Mouse (Mus musculus): ENCODE results near the gene Ostf1.

Gene Ostf1

DNA sequence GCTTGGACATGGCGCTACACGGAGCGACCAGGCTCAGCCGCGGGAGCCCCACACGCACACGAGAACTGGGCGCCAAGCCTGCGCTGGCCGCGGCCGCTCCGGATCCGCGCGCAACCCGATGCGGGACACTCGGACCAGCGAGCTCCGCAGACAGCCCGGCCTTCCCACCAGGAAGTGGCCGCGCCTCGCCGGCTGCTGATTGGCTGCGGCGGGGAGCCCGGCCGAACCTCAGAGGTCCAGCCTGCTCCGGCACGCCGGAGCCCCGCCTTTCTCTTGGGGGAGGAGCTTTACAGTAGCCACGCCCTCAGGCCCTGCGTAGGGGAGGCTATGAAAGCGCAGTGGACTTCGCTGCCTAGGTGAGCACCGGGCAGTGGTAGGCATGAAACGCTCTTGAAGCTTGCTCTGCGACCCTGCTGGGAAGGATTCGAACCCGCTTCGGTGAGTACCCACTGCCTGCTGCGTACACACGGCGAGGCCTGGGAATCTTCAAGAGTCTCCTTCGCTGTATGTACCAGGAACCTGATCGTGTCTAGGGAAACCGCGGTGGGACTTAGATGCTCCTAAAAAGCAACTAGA lies at the start of gene Ostf1, which contains the start of gene Nmrk1:
TSS of gene Ostf1 (minus strand) at position 180 of the 576 bp plus-strand sequence.
TSS of gene Nmrk1 (plus strand) at position 307 of the 576 bp plus-strand sequence.
- DNase-seq (ENCODE audit: low spot score), result peak; percentile 86

DNA sequence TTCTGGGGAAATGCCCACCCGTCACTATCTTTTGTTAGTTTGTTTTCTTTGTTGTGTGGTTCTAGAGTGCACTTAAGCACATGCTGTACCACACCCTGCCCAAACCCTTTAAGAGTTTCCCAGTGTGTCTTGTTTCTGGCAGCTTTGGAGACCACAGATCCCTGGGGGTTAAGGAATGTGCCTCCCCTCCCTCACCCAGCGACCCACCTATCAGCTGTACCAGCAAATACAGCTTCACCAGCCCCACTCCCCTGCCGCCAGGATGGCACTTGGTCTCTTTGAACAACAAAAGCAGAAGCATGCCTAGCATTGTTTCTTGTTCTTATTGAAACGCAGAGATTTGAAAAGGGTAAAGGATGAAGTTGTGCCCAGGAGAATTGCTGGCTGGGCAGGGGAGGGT lies 41.5 kb upstream of the Ostf1 start:
- no peak for DNase-seq (ENCODE audit: low spot score)

DNA sequence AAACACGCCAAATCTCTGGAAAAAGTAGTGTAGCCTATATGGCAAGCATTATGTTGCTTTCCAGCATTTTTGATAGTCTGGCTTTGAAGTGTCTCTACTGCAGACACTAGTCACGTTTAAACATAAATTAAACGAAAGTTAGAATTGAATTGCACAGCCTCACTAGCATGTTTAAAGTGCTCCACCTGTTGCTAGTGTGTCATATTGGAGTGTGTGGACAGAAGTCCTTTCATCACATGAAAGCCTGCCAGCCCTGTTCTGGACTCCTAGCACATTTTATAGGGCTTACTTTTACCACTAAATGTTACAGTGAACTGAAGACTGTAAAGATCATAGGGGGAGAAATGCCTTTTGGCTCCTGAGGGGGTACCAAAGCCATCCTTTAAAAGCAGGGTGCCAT lies 40.9 kb upstream of the Ostf1 start:
- no peak for DNase-seq (ENCODE audit: low spot score)

DNA sequence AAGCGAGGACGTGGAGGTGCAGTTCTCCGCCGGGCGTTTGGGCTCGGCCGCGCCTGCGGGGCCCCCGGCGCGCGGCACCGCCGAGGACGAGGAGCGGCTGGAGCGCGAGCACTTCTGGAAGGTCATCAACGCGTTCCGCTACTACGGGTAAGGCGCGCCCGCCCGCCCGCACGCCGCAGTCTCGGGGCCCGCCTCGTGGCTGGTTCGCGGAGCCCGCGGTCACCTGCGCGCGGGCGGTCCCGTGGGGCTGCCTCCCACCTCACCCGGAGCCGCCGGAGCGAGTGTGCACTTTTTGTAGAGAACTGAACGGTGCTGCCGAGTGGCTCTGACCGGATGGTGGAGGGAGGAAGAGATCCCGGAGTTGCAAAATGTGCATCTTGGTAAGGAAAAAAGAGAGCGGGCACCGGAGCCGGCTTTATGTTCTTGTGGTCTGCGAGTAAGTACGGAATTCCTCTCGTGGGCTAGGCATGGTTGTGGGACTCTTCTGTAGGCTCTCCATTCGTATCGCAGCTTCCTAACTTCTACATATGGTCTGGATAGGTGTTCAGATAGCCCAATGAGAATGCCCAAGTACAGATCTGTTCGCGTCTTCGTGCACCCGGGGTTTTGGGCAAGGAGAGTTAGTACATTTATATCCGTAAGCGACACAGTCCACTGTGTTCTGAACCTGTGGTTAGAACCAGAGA lies 39.6 kb upstream of the Ostf1 start:
- DNase-seq (ENCODE audit: low spot score), result peak; percentile 40

DNA sequence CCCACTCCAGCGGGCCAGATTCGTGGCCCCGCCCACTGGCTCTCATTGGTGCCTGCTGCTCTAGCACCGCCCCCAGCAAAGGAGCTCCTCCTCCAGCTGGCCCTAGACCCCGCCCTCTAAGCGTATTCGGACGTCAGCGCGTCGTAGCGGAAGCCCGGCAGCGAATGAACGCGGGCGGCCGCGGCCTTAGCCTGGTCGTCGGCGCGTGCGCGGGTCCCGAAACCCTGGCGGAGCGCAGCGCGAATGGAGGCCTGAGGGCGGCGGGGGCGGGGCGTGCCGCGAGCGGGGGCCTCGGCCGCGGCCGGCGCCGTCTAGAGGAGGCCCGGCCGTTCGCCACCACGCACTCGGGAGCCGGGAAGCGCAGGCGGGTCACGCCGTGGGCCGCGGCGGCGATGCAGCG lies 39.0 kb upstream of the Ostf1 start, which contains the start of gene Carnmt1:
TSS of gene Carnmt1 (plus strand) at position 157 of the 400 bp plus-strand sequence.
- DNase-seq (ENCODE audit: low spot score), result peak; percentile 96

DNA sequence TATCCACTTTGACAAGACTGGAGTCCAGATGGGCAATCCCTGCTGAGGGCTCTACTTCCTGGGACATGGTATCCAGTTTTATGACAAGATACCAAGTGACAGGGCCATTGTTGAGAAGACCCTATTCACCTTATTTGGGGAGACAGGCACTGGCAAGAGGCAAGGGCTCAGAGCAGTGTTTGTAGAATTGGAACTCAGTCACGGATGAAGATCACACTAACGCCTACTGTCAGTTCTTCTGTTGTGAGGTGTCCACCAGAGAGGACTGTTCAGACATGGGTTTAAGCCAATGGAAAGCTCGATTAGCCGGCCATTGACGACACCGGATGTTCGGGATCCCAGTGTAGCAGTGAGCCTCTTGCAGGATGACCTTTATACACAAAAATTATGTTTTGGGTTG lies 37.9 kb upstream of the Ostf1 start:
- no peak for DNase-seq (ENCODE audit: low spot score)

DNA sequence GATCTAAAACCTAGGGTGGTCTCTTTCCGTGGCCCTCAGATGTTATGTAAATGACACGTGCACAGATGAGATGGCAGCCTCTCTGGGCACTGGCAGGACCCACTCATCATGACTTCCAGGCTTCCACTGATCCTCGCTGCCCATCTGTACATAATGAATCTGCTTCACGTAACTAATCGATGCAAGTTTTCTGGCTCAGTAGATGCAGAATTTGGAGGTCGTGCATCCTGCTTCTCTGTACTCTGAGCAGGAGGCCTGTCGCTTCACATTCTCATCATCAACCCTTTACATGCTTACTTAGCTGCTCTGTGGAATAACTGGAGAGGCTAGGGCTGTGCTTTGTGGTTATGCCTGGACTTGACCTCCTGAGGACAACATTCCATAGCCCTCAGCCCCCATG lies 35.3 kb upstream of the Ostf1 start:
- no peak for DNase-seq (ENCODE audit: low spot score)

DNA sequence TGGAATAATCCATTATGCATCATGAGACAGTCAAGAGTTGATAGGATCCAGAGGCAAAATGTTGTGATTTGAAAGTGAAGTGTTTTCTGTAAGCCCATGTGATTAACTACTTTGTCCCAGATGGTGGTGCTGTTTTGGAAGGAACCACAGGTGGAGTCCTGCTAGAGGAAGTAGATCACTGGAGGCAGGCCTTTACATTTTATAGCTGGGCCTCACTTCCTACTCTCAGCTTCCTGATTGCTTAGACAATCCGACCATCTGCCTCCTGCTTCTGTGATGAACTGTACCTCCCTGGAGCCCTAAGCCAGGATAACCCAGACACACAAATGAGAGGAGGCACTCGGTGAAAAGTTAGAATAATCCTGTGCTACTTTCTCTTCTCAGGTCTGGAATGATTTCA lies 32.3 kb upstream of the Ostf1 start:
- DNase-seq (ENCODE audit: low spot score), result no peak

DNA sequence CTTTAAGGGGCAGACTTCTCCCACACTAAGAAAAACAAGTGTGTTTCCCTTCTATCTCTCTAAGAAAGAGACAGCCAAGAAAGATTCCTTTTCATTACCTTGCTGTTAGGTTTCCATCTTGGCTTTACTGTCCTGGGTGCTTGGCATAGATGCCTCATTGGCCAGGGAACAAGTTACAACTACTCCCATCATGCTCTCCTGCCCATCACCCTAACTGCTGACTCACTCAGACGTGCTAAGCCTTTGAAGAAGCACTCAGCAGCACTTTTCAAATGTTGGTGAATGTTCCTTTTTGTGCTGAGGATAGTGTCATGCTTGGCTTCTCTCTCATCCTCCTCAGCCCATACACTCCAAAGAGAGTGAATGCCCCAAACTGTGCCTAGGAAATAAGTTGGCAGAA lies 30.1 kb upstream of the Ostf1 start:
- no peak for DNase-seq (ENCODE audit: low spot score)

DNA sequence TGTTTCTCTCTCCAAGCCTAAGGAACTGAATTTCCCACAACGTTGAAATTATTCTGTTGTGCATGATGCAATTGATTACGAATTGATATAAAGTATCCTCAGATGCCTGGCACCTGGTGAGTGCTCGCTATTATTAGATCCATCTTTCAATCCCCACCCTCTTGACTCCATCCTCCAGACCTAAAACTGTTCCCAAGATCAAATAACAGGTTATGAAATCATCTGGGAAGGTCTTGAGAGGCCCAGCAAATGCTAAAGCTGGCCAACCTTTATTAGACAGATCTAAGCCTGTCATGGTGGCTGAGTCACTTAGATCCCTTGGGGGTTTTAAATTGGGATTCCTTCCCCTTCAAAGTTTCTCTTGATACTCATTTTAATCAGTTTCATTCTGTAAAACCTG lies 28.8 kb upstream of the Ostf1 start:
- no peak for DNase-seq (ENCODE audit: low spot score)

DNA sequence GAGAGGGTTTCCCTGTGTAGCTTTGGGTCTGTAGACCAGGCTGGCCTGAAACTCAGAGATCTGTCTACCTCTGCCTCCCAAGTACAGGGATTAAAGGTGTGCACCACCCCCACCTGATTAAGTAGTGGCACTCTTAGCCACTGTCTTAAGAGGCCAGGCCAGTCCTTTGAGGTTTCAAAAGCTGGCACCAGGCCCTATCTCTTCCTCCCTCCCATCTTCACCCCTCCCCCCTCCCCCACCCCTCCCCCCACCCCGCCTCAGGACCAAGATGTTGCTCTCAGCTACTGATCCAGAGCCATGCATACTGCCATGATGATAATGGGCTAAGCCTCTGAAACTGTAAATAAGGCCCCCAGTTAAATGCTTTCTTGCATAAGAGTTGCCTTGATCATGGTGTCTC lies 27.7 kb upstream of the Ostf1 start:
- no peak for DNase-seq (ENCODE audit: low spot score)

DNA sequence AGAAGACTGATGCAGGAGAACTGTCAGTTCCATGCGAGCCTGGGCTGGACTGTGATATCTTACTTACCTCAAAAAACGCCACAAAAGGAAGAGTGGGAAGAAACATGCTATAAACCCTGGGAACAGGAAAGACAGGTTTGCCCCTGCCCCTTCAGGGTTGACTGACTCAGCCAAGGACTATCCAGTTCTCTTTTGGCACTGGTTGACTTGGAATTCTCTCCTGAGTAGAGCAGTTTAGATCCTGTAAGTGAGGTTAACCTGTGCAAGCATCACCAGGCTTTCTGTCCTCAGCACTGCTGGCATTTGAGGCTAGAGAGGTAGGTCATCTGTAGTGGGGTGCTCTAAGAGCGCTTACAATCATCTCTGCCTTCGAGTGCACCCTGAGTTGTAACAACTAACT lies 26.9 kb upstream of the Ostf1 start:
- DNase-seq (ENCODE audit: low spot score), result no peak

DNA sequence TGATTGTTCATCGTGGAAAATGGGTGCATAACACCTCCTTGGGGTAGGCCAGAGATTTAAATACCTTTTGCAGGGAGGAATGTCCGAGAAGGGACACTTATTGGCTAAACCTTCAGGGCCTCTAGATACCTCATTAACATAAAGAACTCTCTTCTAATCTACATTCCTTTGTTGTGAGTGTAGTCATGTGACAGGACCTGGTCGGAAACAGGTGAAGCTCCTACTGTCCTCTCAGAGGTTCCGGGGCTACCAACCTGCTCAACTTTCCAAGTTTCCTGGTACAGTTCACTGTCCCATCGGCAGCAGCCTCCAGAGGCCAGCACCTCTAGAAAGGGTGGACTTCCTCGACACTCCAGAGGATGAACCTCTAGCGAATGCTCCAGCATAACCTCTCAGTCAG lies 24.4 kb upstream of the Ostf1 start:
- DNase-seq (ENCODE audit: low spot score), result no peak

DNA sequence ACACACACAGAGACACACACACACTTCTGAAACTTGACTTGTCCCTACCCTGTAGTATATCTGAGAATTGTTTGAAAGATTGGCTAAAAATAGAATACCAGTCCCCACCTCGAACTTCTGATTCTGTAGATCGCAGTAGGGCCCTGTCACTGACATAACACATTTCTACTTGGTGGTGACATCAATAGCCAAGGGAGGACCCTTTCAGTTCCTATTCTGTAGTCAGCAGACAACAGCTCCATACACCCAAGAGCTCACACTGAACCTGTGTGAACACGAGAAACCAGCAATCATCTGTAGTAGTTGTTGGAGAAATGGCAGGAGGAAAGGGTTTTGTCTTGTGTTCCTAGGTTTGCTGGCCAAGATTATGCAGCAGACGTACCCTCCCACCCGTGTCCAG lies 23.4 kb upstream of the Ostf1 start:
- DNase-seq (ENCODE audit: low spot score), result no peak

DNA sequence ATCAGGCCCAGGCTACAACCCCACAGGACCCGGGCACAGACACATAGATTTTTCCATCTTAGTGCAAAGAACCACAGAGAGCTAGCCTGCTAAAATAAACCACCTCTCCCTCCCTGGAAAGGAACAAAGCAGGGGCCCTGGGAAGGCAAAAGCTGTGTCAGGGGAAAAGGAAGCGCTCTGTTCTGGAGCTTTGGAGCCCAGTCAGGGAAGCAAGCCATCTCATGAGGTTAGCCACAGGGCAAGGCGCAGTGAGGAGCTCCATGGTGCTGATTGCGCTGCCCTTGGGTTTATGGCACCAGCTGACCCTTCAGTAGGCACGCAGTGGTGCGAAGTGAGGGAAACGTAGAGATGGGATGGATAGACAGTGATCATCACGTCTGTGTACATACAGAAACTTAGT lies 22.7 kb upstream of the Ostf1 start:
- no peak for DNase-seq (ENCODE audit: low spot score)

DNA sequence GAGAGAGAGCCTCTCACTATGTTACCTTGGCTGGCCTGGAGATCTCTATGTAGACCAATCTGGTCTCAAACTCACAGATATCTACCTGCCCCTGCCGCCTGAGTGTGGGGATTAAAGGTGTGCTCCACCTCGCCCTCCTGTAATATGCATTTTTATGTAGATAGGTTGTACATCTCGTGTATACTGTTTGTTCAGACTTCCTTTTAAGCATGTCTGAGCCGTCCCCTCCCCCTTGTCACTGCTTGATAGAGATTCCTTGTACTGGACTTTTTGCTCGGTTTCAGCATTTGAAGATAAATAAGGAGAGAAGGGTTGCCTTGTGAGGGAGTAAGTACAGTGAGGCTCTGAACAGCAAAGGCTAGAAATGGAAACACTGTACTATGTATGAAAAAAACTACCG lies 21.4 kb upstream of the Ostf1 start:
- DNase-seq (ENCODE audit: low spot score), result no peak

DNA sequence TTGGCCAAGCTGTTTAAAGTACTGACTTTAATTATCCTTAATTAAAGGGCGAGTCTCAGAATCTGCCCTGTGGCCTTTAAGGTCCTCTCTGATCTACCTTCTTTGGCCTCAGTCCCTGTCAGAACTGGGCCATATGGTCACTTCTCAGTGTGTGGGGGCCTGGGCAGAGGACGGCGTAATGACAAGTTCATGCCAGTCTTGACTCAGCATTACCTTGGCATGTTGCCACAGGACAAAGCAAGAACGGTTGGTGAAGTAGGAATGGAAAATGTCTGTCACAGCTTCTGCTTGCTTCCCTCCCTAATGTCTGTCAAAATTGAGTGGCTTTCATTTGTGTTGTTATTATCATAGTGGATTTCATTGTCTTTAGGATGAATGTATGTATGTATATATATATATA lies 21.0 kb upstream of the Ostf1 start:
- DNase-seq (ENCODE audit: low spot score), result peak; percentile 45

DNA sequence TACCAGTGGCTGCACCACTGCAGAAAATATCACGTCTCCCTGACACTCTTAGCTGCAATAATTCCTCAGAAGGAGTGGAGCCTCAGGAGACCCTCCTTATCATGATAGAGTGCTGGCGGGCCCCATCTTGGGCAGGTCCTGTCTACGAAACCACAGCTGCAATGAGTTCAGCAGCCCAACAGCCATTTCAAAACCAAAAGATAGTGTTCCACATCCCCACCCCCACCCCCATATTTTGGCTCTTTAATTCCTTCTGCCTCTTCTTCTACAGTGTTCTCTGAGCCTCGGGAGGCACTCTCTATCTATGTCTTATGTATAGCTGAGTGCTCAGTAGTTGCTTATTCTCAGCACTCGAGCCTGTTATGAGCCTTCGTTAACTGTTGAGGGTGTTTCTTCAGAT lies 18.9 kb upstream of the Ostf1 start:
- DNase-seq (ENCODE audit: low spot score), result no peak

DNA sequence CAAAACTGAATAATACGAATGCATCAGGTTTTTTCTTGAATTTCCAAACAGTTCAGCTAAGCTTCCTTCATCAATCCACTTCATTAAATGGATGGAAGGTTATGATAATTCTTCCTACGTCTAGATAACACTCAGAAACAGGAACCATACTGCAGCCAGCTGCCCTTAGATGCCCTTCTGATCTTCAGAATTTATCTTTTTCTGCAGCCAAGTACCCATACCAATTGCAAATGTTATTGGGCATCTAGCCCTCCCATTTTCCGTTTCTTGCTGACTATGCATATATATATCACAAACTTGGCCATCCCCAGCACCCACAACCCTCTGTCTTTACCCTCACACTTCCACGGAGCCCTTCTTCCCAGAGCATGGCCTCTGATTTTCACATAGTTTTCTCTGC lies 18.3 kb upstream of the Ostf1 start:
- no peak for DNase-seq (ENCODE audit: low spot score)

DNA sequence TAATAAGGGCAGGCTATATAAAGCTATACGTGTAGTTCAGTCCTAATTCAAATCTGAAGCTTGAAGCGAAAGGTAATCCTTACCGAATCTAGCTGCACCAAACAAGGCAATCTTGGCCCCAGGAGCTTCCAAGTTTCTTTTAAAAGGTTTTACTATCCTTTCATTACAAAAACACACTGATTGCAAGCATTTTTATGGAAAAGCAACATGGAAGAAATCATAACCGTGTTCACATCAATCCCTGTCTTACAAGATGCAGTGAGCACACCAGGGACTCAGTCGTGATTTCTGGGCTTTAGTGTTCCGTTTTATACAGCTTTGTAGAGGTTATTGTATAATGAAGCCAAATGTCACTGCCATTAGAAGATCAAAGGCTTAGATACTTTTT lies 16.9 kb upstream of the Ostf1 start:
- no peak for DNase-seq (ENCODE audit: low spot score)

DNA sequence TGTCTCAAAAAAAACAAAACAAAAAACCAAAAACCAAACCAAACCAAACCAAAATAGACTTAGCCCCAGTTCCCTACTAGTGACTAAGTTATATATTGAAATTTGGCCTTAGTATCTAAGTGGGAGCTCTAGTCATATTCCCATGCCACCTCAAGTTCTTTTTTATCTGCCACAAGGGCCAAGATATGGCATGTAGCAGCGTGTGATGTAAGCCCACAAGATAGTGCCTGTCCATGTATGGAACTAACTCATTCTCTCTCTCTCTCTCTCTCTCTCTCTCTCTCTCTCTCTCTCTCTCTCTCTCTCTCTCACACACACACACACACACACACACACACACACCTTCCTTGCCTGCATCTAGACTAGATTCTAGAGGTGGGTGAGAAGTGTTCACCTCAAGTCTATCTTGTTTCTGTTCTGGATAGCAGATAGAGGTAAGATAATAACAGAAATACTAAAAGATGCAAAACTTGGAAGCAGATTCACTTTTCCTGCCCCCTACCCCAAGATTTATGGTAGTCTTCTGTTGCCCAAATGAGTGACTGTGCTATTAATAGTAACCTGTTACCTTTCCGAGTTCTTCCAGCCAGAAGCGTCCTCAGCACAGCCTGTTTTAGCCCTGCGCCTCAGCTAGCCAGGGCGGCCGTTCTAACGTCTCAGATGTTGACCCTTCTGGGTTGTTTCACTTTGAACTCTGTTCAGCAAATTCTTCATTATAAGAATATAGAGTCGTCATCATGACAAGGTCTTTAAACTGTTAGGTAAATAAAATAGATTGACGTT lies 16.3 kb upstream of the Ostf1 start:
- no peak for DNase-seq (ENCODE audit: low spot score)

DNA sequence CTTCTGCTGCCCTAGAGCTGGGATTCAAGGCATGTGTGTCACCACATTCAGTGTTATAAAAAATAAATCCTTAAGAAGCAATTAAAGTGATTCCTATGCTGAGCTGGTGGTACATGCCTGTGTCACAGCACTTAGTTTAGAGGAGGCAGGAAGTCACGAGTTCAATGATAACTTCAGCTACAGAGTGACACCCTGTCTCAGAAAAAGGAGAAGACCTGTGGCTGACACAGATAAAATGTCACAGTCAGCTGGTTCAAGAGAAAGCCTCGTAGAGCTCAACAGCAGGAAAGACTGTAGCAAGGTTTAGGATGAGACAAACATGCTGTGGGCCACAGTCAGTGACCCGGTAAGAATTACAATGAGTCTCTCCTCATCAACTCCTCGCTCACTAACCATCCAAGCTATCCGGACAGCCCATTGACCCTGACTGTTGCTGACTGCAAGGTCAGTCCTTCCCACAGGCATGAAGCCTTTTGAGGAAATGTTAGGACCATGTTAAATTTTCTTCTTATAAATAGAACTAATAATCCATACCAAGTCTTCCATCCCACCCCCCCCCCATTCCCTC lies 15.3 kb upstream of the Ostf1 start:
- DNase-seq (ENCODE audit: low spot score), result no peak

DNA sequence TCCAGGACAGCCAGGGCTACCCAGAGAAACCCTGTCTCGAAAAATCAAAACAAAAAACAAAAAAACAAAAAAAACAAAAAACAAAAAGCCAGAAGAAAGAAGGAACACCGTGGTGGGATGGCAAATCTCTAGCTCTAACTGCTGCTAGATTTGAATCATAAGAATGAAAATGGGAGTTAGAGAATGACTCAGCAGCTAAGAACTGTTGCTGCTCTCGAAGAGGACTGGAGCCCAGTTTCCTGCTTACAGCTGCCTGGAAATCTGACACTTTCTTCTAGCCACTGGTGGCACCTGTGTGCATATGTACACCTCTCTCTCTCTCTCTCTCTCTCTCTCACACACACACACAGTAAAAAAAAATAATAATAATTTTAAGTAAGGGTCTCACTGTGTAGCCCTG lies 14.8 kb upstream of the Ostf1 start:
- no peak for DNase-seq (ENCODE audit: low spot score)
